ENCODE assay signal across 29 mouse cellular contexts in genomic region chr9:91752935-91753334, GRCm38 (mm10).
DNase-seq lines count a peak whose midpoint lies in the region; ATAC-seq lines count a peak whose summit lies in the region.
"Had no signal": no experiment of that assay in that cellular context is flagged by ENCODE, and none has a peak within 500 bp of the region (broad histone marks: within the 10 kb centered on the region; RNA-seq: fewer than 3 reads in every experiment).

No protein-coding gene starts in this region.

- H3K9ac ChIP-seq in kidney, embryonic 14.5 days (ENCODE audit: low read depth, low read length): no peak overlapping the region
- no peak overlapping the region for H3K9ac ChIP-seq in kidney, embryonic 16.5 days (replicated peaks; ENCODE audit: low read length)
- H3K9ac ChIP-seq: embryonic facial prominence, embryonic 13.5 days; embryonic facial prominence, embryonic 15.5 days; forebrain, embryonic 12.5 days had no signal

- peak; percentile 78; the same call in 1 of the 2 replicates for ATAC-seq in kidney, embryonic 14.5 days (ENCODE audit: low FRiP score, low TSS enrichment)
- ATAC-seq in kidney, embryonic 16.5 days (ENCODE audit: low FRiP score, low TSS enrichment): 0 out of 2 replicates have a peak, but pooled peaks have one; percentile 54
- ATAC-seq: activated CD4-positive, CD25-positive, alpha-beta regulatory T cell, adult 4 months; CD4-positive, CD25-positive, alpha-beta regulatory T cell, adult 4 months; forebrain, embryonic 14.5 days; forebrain, embryonic 16.5 days; Patski had no signal

- H3K27me3 ChIP-seq in kidney, embryonic 14.5 days (ENCODE audit: control insufficient read depth, insufficient read depth, low read length): no peaks in the 10 kb centered on the region
- no peaks in the 10 kb centered on the region for H3K27me3 ChIP-seq in kidney, embryonic 16.5 days (ENCODE audit: insufficient read depth, low read length)
- H3K27me3 ChIP-seq: CH12.LX; embryonic facial prominence, embryonic 13.5 days; embryonic facial prominence, embryonic 15.5 days; forebrain, embryonic 12.5 days; Patski had no signal

- no peak overlapping the region for H3K27ac ChIP-seq in kidney, embryonic 14.5 days (ENCODE audit: low read depth, low read length)
- no peak overlapping the region for H3K27ac ChIP-seq in kidney, embryonic 16.5 days (ENCODE audit: low read length)
- H3K27ac ChIP-seq: embryonic facial prominence, embryonic 13.5 days; embryonic facial prominence, embryonic 15.5 days; forebrain, embryonic 10.5 days; forebrain, embryonic 12.5 days had no signal

- no peaks in the 10 kb centered on the region for H3K36me3 ChIP-seq in kidney, embryonic 14.5 days (ENCODE audit: control insufficient read depth, insufficient read depth, low read length)
- no peaks in the 10 kb centered on the region for H3K36me3 ChIP-seq in kidney, embryonic 16.5 days (ENCODE audit: insufficient read depth, low read length)
- H3K36me3 ChIP-seq: embryonic facial prominence, embryonic 13.5 days; embryonic facial prominence, embryonic 15.5 days; forebrain, embryonic 10.5 days; forebrain, embryonic 12.5 days; G1E had no signal

- no peak overlapping the region for H3K4me3 ChIP-seq in kidney, embryonic 14.5 days (ENCODE audit: low read length)
- H3K4me3 ChIP-seq in kidney, embryonic 16.5 days (ENCODE audit: low read length): no peak overlapping the region
- H3K4me3 ChIP-seq: embryonic facial prominence, embryonic 13.5 days; embryonic facial prominence, embryonic 15.5 days; erythroblast, embryonic 14.5 days; forebrain, embryonic 10.5 days; forebrain, embryonic 12.5 days had no signal

- no peaks in the 10 kb centered on the region for H3K4me1 ChIP-seq in kidney, embryonic 14.5 days (ENCODE audit: control insufficient read depth, insufficient read depth, low read length)
- H3K4me1 ChIP-seq in kidney, embryonic 16.5 days (ENCODE audit: insufficient read depth, low read length): no peaks in the 10 kb centered on the region
- H3K4me1 ChIP-seq: embryonic facial prominence, embryonic 13.5 days; embryonic facial prominence, embryonic 15.5 days; forebrain, embryonic 10.5 days; forebrain, embryonic 12.5 days had no signal

- WGBS in kidney, embryonic 14.5 days: 27% methylated on average over 1 of the region's 1 CpGs
- WGBS in kidney, embryonic 16.5 days: 11% methylated on average over 1 of the region's 1 CpGs

- H3K4me2 ChIP-seq in kidney, embryonic 14.5 days (replicated peaks; ENCODE audit: low read depth, low read length): no peak overlapping the region
- no peak overlapping the region for H3K4me2 ChIP-seq in kidney, embryonic 16.5 days (replicated peaks; ENCODE audit: low read depth, low read length)
- H3K4me2 ChIP-seq: embryonic facial prominence, embryonic 13.5 days; embryonic facial prominence, embryonic 15.5 days; forebrain, embryonic 12.5 days had no signal

- no peaks in the 10 kb centered on the region for H3K9me3 ChIP-seq in kidney, embryonic 14.5 days (ENCODE audit: control insufficient read depth, low read length)
- no peaks in the 10 kb centered on the region for H3K9me3 ChIP-seq in kidney, embryonic 16.5 days (ENCODE audit: low read length)
- H3K9me3 ChIP-seq: embryonic facial prominence, embryonic 13.5 days; embryonic facial prominence, embryonic 15.5 days; forebrain, embryonic 10.5 days; forebrain, embryonic 12.5 days had no signal

- no peak for DNase-seq in kidney, adult 8-10 months
- no peak for DNase-seq in kidney, postnatal 25 days
- DNase-seq in kidney, postnatal 14 days: peak; percentile 1
- DNase-seq in kidney, adult 18-20 months: no peak
- DNase-seq: adrenal gland, adult 8-10 months; adrenal gland, postnatal 14 days; adrenal gland, postnatal 36 days; B cell, adult 2 months; cerebellum, adult 11 months; cerebellum, adult 18-20 months; cerebellum, adult 8-10 months; cerebellum, adult 9-11 months; cerebellum, postnatal 14 days; cerebellum, postnatal 36 days; embryo, embryonic 11 days had no signal
